Mouse (Mus musculus) naive thymus-derived CD4-positive, alpha-beta T cell, adult 2 months (primary cell): ENCODE measurements at regions not wholly inside any gene's neighbourhood (a gene's known extent, or its start where the extent isn't known, plus 50 kb on each side); places are given as distances from the start of the nearest gene placed in this dataset.

ENCODE experiments used
- DNase-seq: peaks from one replicate; pipeline ENCODE4 v3.0.0-alpha.2; 2011; ENCODE audit warnings: low read depth

GRCm38 (mm10) chr10:19139234-19139633, 123.8 kb upstream of the Tnfaip3 start:
- peak; percentile 53 for DNase-seq

DNA sequence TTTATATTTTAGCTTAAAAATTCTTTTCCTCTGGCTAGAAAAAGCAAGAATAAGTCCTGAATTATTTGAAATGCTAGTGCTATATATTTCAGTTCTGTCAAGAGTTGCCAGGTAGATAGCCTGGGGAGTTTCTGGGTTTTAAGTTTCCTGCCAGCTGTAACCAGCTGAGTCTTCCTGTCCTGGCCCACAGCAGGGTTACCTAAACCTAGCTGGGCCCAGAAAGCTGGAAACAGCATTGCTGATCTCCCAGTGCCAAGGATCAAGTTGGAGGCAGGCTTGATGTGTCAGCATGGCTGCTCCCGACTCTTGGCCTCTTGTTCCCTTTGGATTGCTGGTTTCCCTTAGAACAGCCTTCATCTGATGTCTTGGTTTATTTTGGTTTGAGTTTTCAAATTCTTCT, 122.8 kb upstream of the Tnfaip3 start:
- no peak for DNase-seq

DNA sequence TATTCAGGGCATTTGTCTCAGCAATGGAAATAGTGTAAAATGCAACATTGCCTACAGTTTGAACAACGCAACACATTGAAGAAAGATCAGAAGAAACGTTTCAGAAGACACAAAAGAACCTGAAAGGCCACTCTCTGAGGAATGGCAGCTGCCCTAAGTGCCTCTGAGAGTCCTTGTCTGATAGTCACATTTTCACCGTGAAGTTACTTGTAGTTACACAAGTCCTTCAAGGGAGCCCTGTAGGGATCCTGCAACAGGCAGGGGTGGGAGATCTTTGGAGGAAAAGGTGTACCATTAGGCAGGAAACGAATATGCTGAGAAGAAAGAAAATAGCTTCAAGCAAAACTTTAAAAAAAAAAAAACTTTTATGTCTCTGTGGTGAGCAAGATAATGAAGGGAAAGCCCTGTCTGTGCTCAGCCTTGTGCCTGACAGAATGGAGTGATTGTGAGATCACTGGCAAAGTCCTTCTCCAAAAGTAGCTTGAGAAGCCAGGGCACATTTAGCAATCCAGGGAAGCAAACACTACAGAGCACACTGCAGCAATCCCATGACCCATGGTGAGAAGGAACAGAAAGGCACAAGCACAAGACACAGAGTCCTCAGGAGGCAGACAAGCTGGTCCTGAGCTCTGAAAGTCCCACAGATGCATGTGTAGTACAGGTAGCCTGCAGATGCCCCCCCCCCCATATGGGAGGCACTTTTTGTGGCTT, 112.3 kb upstream of the Tnfaip3 start:
- peak; percentile 75 for DNase-seq

- no peak for DNase-seq
These were observed 111.5 kb upstream of the Tnfaip3 start for GRCm38 (mm10) chr10:19126922-19127321.

GRCm38 (mm10) chr10:19126438-19126837, 111.0 kb upstream of the Tnfaip3 start:
- no peak for DNase-seq

DNA sequence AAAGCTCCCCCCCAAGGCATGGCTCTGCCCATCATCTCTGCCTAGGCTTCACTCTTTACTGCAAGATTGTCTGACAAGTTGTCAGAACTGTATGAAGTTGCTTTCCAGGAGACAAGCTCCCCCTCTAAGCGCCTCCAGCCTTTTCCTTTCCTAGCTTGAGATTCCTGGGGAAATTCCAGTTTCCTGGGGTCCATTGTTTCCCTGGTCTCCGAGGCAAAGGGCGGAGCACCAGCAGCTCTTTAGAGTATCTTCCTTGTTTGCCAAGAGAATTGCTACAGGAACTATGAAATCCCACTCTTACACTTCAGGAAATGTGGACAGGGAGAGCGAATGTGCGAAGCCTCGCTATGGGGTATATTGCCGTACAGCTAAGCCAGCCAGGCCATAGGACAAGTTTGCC, 108.2 kb upstream of the Tnfaip3 start:
- no peak for DNase-seq

- peak; percentile 81 for DNase-seq
These were observed 106.8 kb upstream of the Tnfaip3 start for GRCm38 (mm10) chr10:19122221-19122620.

GRCm38 (mm10) chr10:19119281-19120049, 104.0 kb upstream of the Tnfaip3 start:
- no peak for DNase-seq

GRCm38 (mm10) chr10:19118569-19119280, 103.3 kb upstream of the Tnfaip3 start:
- no peak for DNase-seq

GRCm38 (mm10) chr10:19117071-19117605, 101.7 kb upstream of the Tnfaip3 start:
- peak; percentile 89 for DNase-seq

GRCm38 (mm10) chr10:19112459-19112858, 97.0 kb upstream of the Tnfaip3 start:
- DNase-seq: no peak

GRCm38 (mm10) chr10:19105231-19105681, 89.8 kb upstream of the Tnfaip3 start:
- DNase-seq: no peak

DNA sequence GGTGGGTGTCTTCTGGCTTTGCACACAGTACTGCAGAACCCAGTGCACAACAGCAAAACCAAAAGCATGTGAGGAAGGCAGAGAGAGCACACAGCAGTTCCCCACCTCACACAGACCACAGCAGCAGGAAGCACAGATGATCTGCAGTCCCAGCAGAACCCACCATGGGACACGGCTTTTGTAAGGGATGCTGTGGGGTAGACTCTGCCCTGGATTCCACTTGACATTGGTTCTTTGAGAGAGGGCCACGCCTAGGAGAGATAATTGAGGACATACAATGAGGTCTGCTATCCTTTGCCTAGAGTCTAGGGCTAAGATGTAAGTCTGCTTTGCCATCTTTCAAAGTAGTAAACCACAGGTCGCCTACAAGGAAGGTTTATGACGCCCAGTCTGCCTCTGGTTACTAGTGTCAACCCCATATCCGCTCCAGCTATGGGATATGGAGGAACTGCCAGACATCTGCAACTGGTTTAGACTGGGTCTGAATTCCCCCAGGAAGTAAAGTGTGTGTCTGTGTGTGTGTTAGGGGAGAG, 89.3 kb upstream of the Tnfaip3 start:
- peak; percentile 86 for DNase-seq

DNA sequence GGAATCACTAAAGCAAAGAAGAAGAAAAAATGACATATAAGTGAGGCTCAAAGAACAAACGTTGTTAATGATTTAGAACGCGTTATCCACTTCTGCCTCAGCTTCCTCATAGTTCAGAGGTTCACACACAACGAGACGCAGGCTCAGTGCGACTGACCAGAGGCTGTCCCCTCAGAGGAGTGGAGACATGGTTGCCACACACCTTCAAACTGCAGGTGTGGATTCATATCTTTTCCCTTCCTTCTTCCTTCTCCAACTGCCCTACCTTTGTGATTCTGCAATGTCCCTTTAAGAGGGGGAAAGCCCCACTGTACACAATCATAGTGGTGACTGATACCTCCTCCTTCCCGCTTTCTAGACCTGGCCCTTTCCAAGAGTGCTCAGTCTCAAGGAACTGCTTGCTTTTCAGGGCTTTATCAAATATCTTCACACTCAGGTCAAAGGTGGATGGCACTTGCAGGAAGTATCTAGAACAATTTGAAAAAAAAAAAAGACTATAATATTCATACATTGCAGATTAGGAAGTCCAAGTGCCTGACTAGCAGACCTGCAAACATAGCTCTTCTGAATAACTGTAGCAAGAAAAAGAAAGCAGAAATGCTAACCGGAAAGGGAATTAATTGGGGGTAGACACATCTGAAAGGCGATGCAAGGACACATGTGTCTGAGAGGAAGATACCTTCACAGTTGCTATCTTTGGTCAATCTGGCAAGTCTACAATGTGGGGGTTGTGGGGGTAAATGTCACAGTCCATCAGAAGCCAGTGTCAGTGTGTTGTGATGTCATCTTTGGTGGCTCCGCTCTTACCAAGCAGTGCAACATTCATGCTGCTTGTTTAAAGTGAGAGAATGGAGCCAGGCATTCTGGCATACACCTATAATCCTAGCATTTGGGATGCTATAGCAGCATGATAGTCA, 84.2 kb upstream of the Tnfaip3 start:
- DNase-seq: no peak

DNA sequence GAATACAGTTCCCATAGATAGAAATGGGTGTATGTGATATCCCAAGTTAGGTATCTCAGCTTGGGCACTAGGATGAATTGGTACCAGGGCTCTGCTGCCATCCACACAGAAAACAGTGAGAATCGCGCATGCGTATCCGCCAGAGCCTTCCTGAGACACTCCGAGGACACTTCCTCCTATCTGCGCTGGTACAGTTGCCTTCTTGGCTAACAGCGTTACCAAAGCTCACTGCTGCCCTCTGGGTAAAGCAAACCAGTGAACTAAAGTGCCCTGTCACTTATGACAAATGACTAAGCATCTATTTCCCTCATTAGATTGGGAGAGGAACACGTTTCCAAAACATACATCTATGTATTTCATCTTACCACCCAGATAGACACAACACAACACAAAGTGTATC, 78.8 kb upstream of the Tnfaip3 start:
- peak; percentile 94 for DNase-seq

DNA sequence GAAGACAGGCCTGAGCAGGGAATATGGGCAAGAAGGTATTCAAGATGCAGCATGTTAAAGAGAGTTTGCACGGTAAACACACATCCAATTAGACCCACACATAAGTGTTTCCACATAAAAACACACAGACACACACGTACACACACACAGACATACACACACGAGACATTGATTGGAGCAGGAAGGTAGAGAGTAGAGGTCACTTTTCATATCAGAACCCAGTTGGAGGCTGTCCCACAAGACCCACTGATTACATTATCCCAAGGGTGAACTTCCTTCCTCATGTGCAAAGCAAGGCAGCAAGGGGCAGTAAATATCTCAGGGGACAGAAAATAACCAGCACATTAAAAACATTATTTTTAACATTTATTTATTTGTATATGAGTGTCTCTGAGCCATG, 78.2 kb upstream of the Tnfaip3 start:
- DNase-seq: no peak

GRCm38 (mm10) chr10:19091949-19092348, 76.5 kb upstream of the Tnfaip3 start:
- DNase-seq: no peak

DNA sequence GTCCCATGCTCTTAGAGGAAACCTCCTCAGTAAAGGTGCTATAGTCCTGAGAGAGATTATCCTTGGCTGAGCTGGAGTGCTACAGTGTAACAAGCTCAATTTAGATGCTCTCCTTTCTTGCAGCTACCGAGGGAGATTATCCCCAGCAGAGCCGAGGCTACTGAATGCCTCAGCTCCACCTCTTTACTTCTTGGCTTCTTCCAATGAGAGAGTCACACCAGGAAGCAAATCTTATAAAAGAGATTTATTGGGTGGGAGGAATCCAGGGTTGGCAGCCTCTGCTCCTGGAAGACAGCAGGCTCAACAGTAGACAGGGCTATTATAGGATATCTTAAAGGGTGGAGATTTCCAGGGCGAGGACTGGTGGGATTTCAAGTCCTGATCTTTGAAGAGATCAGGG, 75.7 kb upstream of the Tnfaip3 start:
- DNase-seq: no peak

DNA sequence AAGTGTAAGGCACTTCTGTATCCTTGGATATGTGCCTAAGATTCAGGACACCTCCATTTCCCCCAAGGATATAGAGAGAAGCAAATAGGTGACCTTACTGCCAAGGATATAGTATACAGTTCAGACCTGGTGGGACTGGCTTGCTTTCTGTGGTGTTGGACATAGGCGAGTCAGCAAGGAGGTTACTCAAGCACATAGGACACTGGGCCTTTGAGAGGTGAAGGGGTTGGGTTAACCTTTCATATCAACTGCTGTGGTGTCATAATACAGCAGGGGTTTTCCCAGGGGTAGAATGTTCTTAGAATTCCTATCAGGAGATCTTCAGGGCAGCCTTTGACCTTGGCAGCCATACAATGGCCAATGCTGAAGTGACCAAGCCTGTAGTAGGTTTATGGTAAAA, 71.5 kb upstream of the Tnfaip3 start:
- DNase-seq: no peak

DNA sequence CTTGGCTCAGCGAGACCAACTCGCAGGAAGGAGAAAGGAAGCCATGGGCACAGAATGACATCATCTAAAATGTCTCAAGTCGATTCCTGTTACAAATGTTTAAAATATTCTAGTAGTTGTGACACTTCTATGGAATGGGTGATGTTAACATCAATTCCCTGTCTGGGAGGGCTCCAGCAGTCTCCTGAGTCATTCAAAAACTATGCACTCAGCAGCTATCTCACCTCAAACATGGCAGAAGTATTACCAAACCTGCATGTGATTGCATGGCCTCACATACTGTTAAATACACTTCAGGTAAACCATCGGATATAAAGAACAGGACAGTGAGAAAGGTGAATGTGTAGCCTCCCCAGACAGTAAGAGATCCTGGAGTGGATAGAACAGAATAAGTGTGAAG, 66.7 kb upstream of the Tnfaip3 start:
- no peak for DNase-seq

DNA sequence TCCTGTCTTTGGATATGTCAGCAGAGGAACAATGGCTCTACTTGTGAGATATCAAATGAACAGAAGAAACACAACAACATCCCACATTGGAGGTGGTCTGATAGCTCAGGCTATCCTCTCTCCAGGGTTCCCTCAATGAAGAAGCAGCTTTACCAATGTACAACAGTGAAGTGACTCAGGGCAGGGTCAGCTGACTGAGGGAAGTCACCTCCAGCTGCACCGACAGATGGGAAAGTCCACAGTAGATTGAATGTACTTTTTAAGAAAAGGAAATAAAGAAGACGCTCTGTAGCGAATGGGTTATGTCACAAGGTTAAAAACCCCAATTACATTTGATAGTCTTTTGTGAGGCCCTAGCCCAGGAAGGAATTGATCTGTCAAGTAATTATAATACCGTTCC, 62.6 kb upstream of the Tnfaip3 start:
- no peak for DNase-seq
